Mouse (Mus musculus) layer of hippocampus, postnatal 36 days (tissue): ENCODE measurements around the gene Ppp1r7. TPM values are rescaled to one million over a fixed set of nuclear protein-coding genes. Genes with fewer than 3 reads are reported as not detected.

ENCODE experiments used
- microRNA-seq, 2 experiments: library from miRNA; unstranded; fragments of <30 nt; microRNA quantifications; one replicate each; pipeline ENCODE4 v1.2.0; 2021
- total RNA-seq, 2 experiments: library from RNA; stranded (reverse); gene quantifications; 2 replicates each; pipeline ENCODE4 v1.2.3; 2021

Ppp1r7 gene
- total RNA-seq, 2 experiments from 2014 or later = 66.3 to 85.6 TPM

Small RNA genes within 50 kb of the gene (microRNA-seq; reads per million reads assigned to microRNA genes)
- gene Mir6345 (0 reads per million in 2 experiments), gene Mir6902 (0 reads per million in 2 experiments)

Other genes starting within 250 kb of the Ppp1r7 start
- 100 to 1,000 TPM; 607 to 610 TPM for gene Kif1a, start 240.9 kb upstream of the Ppp1r7 start, total RNA-seq
- gene Agxt, start 207.6 kb upstream of the Ppp1r7 start, total RNA-seq = not detected
- not detected for gene 2310007B03Rik, start 181.9 kb upstream of the Ppp1r7 start, total RNA-seq
- gene Crocc2, start 174.1 kb upstream of the Ppp1r7 start, total RNA-seq = under 1 TPM; 0.15 to 0.25 TPM
- 1 to 10 TPM; 4.6 to 8.3 TPM for gene Sned1, start 107.0 kb upstream of the Ppp1r7 start, total RNA-seq
- 10 to 100 TPM; 22.2 TPM for gene Mterf4, start 36.9 kb upstream of the Ppp1r7 start, total RNA-seq
- 1 to 10 TPM; 5.7 to 6.9 TPM for gene Pask, start 628 bp downstream of the Ppp1r7 start, total RNA-seq
- gene Ano7, start 31.1 kb downstream of the Ppp1r7 start, total RNA-seq = under 1 TPM; 0.17 to 0.35 TPM
- gene Hdlbp, start 136.0 kb downstream of the Ppp1r7 start, total RNA-seq = 100 to 1,000 TPM; 148 to 152 TPM
- 10 to 100 TPM; 11.9 to 13.0 TPM for gene Farp2, start 169.2 kb downstream of the Ppp1r7 start, total RNA-seq